Mouse (Mus musculus) retina, embryonic 14.5 days (tissue): Measurements from ENCODE around the gene Ptprn2.
A peak's percentile ranks its signal among the peaks of the same experiment; 100 is the strongest.

Source experiments
- DNase-seq: peaks from one replicate; pipeline ENCODE4 v3.0.0-alpha.2; 2015; ENCODE audit warnings: low spot score

Gene Ptprn2

GRCm38 (mm10) chr12:117262003-117262402, 776.5 kb downstream of the Ptprn2 start:
- no peak for DNase-seq

- DNase-seq, result no peak
Observed at GRCm38 (mm10) chr12:117263081-117263480, 777.6 kb downstream of the Ptprn2 start.

DNA sequence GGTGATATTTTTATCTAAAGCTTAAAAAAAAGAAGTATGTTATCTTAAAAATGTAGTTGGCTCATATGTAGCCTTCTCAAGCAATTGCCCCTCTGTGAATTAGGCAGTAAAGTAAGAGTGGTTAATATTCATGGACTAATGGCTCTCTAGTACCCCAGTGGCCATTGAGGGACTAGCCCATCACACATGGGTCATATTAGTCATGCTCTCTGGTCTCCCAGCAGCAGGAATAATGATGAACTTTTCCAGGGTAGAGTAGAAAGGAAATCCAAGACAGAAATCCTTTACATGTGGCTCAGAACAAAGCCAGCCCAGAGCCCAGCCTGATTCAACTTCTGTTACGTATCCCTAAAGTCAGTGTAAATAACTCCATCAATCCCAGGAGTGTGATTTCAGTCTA, 779.7 kb downstream of the Ptprn2 start:
- DNase-seq, result no peak

DNA sequence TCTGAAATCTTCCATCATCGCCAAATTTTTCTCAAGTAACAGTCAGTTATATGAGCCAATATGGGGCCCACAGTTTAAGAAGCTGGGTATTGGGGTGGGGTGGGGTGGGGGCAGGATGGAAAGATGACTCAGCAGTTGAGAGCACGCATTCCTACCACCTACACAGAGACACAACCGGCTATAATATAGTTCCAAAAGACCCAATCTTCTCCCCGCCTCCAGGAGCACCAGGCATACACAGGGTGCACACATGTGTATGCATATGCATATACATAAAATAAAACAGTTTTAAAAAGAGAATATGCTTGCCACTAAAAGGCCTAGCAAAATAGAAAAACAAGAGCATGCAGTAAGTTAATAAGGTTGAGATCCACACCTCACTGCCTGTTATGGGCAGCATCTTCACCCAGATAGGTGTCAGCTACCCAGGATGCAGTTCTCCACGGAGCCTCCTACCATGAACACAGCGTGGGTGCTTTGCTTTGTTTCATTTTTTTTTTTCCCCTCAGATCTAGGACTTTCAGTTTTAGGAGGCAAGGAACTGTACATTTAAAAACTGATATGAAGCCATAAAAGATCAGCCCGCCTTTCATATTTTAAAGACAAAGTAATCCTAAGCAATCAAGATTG, 783.1 kb downstream of the Ptprn2 start:
- DNase-seq, result no peak

- no peak for DNase-seq
Observed at GRCm38 (mm10) chr12:117269310-117269709, 783.8 kb downstream of the Ptprn2 start.

- DNase-seq, result no peak
Observed at GRCm38 (mm10) chr12:117270199-117270598, 784.7 kb downstream of the Ptprn2 start.

- DNase-seq, result peak; percentile 49
Observed at GRCm38 (mm10) chr12:117273166-117273565, 787.6 kb downstream of the Ptprn2 start.

GRCm38 (mm10) chr12:117274576-117274975, 789.1 kb downstream of the Ptprn2 start:
- no peak for DNase-seq

GRCm38 (mm10) chr12:117280790-117281189, 795.3 kb downstream of the Ptprn2 start:
- DNase-seq, result no peak

DNA sequence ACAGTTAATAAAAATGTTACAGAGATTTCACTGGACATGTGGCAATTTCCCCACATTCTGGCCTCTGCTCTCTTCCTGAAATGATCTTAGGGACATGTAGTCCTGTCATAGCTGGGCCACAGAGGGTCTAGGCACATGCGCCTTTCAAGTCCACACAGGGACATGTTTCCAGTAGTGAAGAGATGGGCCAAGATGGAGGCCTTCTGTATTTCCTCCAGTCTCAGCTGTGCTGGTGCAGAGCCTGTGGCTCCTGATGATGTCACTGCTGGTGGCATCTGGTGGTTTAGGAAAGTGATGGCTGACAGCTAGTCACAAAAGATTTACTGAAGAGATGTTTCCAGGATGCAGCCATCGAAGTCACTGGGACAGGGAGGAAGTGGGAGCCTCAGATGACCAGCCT, 797.1 kb downstream of the Ptprn2 start:
- DNase-seq, result no peak

DNA sequence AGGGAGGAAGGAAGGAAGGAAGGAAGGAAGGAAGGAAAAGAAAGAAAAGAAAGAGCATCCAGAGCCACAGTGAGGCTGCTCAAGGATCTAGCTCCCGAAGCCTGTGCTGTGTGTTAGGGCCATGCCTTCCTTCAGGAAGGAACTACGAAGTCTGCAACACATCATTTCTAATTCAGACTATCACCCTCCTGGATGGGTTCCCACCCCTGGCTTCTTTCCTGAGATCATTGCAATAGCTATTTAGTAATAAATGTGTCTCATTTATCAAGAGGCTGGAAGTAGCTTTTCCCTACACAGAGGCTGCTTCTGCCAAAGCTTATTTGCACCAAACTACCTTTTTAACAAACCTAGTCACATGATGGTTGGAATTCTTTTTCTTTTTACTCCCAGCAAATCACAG, 801.9 kb downstream of the Ptprn2 start:
- DNase-seq, result no peak

DNA sequence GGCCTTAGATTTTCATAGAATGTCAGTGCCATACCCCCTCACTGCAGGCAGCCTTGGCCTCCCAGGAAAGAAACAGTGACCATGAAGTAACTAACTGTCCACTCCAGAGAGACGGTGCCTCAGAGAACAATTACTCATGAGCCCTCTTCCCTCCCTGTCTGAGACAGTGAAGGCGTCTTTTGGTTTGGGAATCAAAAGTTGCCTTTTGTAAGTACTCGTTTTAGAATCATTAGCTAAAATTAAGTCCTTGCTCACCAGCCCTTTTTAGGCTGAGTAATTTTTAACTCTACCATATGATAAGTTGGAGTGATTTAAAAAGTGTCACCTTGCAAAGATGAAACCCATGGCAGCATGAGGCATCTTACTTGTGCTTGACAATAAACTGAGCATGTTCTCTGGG, 806.4 kb downstream of the Ptprn2 start:
- DNase-seq, result no peak

GRCm38 (mm10) chr12:117296792-117297191, 811.3 kb downstream of the Ptprn2 start:
- no peak for DNase-seq

- DNase-seq, result no peak
Observed at GRCm38 (mm10) chr12:117299084-117299483, 813.6 kb downstream of the Ptprn2 start.

- no peak for DNase-seq
Observed at GRCm38 (mm10) chr12:117304751-117305624, 819.5 kb downstream of the Ptprn2 start.

DNA sequence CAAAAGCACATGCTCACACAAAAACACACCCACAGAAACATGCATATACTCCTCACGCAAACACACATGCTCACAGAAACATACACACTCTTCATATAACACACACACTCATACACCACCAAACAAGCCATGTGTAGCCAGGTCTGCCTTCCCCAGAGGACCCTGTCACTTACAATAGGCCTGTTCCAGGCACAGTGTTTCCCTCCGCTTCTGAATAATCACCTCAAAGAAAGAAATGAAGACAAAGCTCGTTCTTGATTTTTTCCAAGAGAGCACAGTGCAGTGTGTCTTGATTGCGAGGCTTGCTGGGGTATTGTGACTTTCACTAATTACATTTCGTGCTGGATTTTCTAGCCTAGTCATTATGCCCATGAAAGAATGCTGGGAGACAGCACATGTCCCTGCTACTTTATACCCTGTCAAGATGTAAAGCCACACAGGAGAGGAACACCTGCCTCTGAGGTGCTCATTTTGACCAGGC, 820.1 kb downstream of the Ptprn2 start:
- DNase-seq, result no peak

DNA sequence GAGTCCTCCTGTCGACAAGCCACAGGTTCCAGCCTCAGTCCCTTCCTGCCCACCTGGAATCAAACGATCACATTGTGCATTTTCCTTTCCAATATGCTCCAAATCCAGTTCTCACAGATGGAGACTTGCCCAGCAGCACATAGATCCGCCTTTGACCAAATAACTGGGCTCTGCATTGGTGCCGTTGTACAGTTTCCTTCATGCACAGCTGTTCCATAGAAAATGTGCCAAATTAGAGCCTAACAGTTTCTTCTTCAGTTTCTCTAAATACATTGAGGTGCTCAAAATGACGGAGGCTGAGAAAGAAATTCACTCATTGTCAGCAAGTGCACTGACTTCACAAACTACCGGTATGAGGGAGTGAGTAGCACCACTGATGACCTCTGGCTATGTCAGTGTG, 826.6 kb downstream of the Ptprn2 start:
- DNase-seq, result no peak

- peak; percentile 35 for DNase-seq
Observed at GRCm38 (mm10) chr12:117314987-117315386, 829.5 kb downstream of the Ptprn2 start.

- no peak for DNase-seq
Observed at GRCm38 (mm10) chr12:117315661-117316060, 830.1 kb downstream of the Ptprn2 start.

GRCm38 (mm10) chr12:117318229-117318628, 832.7 kb downstream of the Ptprn2 start:
- DNase-seq, result no peak

DNA sequence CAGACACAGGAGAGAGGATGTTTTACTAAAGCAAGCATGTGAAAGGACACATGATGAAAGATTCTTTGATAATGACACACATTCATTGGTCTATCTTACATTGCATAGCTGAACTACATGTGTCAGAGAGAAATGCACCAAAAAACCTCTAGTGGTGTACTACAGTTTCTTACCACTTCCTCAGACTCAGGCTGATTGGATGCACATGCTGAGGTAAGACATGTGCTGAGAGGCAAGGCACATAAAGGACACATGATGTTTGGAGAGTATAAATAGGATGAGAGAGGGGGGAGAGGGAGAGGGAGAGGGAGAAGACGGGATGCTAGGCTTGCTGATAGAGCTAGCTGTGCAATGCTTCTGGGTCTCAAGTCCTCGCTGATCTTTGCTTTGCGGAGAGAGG, 837.5 kb downstream of the Ptprn2 start:
- no peak for DNase-seq
